Mouse (Mus musculus): Measurements from ENCODE around the gene Zfp511.
A peak's percentile ranks its signal among the peaks of the same experiment; 100 is the strongest.

Gene Zfp511

GRCm38 (mm10) chr7:140036281-140037170 lies at the start of gene Zfp511, which contains the start of gene Tubgcp2:
Gene Zfp511, plus strand, starts transcription at chr7:140036391.
Gene Tubgcp2, minus strand, starts transcription at chr7:140036669.
- DNase-seq (ENCODE audit: low spot score) = peak; percentile 97

GRCm38 (mm10) chr7:139988272-139988671 lies 47.9 kb upstream of the Zfp511 start:
- DNase-seq (ENCODE audit: low spot score) = no peak

- no peak for DNase-seq (ENCODE audit: low spot score)
These were observed 45.3 kb upstream of the Zfp511 start for GRCm38 (mm10) chr7:139990864-139991394.

GRCm38 (mm10) chr7:139992406-139992805 lies 43.8 kb upstream of the Zfp511 start, which contains the start of gene Adam8:
Gene Adam8, minus strand, starts transcription at chr7:139992562.
- no peak for DNase-seq (ENCODE audit: low spot score)

- no peak for DNase-seq (ENCODE audit: low spot score)
These were observed 42.7 kb upstream of the Zfp511 start for GRCm38 (mm10) chr7:139993532-139993931.

GRCm38 (mm10) chr7:139994202-139994601 lies 42.0 kb upstream of the Zfp511 start:
- no peak for DNase-seq (ENCODE audit: low spot score)

- DNase-seq (ENCODE audit: low spot score) = peak; percentile 85
These were observed 41.5 kb upstream of the Zfp511 start for GRCm38 (mm10) chr7:139994676-139995075.

- no peak for DNase-seq (ENCODE audit: low spot score)
These were observed 37.4 kb upstream of the Zfp511 start for GRCm38 (mm10) chr7:139998691-139999350.

GRCm38 (mm10) chr7:140001086-140001740 lies 35.0 kb upstream of the Zfp511 start:
- no peak for DNase-seq (ENCODE audit: low spot score)

GRCm38 (mm10) chr7:140004666-140005065 lies 31.5 kb upstream of the Zfp511 start:
- no peak for DNase-seq (ENCODE audit: low spot score)

GRCm38 (mm10) chr7:140006861-140007611 lies 29.2 kb upstream of the Zfp511 start:
- no peak for DNase-seq (ENCODE audit: low spot score)

GRCm38 (mm10) chr7:140007781-140008180 lies 28.4 kb upstream of the Zfp511 start:
- DNase-seq (ENCODE audit: low spot score) = no peak

GRCm38 (mm10) chr7:140011336-140011735 lies 24.9 kb upstream of the Zfp511 start:
- DNase-seq (ENCODE audit: low spot score) = no peak

GRCm38 (mm10) chr7:140031771-140032170 lies 4.4 kb upstream of the Zfp511 start:
- DNase-seq (ENCODE audit: low spot score) = no peak

GRCm38 (mm10) chr7:140032366-140032765 lies 3.8 kb upstream of the Zfp511 start:
- no peak for DNase-seq (ENCODE audit: low spot score)

- DNase-seq (ENCODE audit: low spot score) = no peak
These were observed 2.8 kb upstream of the Zfp511 start for GRCm38 (mm10) chr7:140033386-140033785.

GRCm38 (mm10) chr7:140035456-140035855 lies 735 bp upstream of the Zfp511 start:
- no peak for DNase-seq (ENCODE audit: low spot score)

GRCm38 (mm10) chr7:140037171-140037555 lies 972 bp downstream of the Zfp511 start:
- DNase-seq (ENCODE audit: low spot score) = no peak

- no peak for DNase-seq (ENCODE audit: low spot score)
These were observed 6.5 kb downstream of the Zfp511 start for GRCm38 (mm10) chr7:140042728-140043127.

- DNase-seq (ENCODE audit: low spot score) = no peak
These were observed 9.4 kb downstream of the Zfp511 start for GRCm38 (mm10) chr7:140045546-140045945.

GRCm38 (mm10) chr7:140047811-140048311 lies 11.7 kb downstream of the Zfp511 start:
- DNase-seq (ENCODE audit: low spot score) = peak; percentile 31
